Mouse (Mus musculus): ENCODE measurements around the gene Syndig1l.

Syndig1l gene

DNA sequence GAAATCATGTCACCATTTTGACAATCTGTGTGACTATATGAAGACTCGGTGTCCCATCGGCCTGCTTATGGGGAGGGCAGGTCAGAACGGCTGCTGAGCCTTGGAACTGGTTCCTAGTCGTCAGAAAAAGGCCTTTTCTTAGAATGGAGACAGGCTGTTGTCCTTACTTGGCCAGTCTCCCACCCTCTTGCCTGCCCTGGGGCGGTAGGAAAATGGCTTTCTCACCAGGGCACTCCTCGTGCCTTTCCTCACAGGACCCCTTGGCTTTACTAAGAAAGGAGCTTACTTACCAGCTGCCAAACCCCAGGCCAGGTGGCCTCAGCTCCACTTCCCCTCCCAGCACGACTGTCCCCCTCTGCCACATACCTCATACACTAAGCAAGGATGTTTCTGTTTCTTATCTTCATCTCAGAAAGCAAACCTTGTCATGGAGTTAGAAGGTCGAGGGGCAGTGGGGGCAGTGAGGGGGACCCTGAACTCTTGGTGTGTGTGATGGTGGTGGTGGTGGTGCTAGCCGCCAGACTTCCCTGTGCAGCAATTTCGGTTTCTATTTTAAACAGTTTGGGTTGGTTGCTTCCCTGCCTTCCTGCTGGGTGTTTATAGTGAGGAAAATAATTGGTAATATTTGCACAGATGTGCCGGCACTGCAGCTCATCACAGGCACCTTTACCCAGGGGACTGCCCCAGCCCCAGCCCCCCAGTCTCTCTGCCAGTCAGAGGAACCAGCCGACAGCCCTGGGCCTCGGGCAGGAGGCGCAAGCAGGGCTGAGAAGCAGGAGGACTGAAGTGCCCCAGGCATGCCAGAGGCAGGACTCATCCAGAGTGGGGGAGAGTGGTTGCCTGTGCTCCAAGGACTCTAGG is 23.7 kb downstream of the Syndig1l start:
- in situ Hi-C loops (cut with MboI, MseI) = no loop called here

GRCm38 (mm10) chr12:84671646-84672045 is 27.0 kb downstream of the Syndig1l start:
- in situ Hi-C loops (cut with MboI, MseI) = no loop called here

DNA sequence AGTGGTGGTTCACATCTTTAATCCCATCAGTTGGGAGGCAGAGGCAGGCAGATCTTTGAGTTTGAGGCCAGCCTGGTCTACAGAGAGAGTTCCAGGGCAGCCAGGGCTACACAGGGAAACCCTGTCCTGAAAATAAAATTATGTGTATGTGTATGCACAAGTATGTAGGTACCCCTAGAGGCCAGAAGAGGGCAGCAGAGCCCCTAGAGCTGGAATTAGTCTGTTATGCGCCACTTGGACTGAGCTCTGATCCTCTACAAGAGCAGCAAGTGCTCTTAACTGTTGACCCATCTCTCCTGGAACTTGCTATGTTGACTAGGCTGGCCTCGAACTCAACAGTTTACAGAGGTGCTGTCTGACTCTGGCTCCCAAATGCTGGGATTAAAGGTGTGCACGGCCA is 28.1 kb downstream of the Syndig1l start:
- in situ Hi-C loops (cut with MboI, MseI) = no loop called here

DNA sequence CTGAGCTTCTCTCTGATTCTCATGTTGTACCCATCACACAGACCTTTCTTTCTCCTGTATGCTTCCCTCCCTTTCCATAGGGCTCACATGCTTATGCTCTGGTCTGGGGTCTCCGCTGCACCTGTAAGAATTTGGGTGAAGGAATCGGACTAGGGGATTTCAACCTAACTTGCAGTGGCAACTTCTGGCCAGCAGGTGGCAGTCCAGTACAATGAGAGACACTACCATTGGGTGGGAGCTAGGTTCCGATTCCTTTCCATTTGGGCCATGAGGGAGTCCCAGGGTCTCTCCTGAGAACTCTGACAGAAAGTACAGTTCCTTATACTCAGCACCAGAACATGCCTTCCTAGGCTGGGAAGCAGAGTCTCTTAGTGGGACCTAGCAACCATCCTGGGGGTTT is 44.7 kb downstream of the Syndig1l start:
- in situ Hi-C loops (cut with MboI, MseI) = no loop called here

DNA sequence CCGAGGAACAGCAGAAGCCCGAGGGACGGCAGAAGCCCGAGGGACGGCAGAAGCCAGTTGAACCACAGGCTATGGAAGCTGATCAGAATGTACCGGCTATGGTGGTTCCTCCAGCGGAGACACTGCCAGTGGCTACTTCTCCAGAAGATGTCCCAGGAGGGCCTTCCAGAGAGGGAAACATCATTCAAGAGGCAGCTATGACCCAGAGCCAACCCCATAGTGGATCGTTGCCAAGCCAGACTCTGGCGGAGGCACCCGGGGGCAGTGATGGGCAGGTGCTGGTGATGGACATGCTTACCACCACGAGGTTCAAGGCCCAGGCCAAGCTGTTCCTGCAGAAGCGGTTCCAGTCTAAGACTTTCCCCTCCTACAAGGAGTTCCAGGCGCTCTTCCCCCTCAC is 48.4 kb downstream of the Syndig1l start:
- in situ Hi-C loops (cut with MboI, MseI) = no loop called here

DNA sequence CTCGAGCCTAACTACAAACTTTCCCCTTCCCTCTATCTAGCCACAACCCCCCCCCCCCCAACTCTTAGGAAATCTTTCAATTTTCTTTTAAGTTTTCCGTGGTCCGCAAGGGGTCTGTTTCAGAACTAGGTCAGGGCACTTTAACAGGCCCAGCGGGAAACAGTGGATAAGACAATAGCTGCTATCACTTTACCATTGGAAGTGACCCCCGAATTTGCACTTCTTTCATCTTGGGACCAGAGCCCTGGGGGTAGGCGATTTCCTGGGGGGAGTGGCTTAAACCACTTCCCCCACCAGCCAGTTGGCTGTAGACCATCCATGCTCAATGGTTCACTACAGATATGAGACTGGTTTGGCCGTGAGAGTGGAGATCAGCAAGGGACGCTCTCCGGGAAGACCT is 58.0 kb downstream of the Syndig1l start, which contains the start of gene Vrtn:
Vrtn (plus strand) TSS at position 366 of the 400 bp plus-strand sequence.
- in situ Hi-C loops (cut with MboI, MseI) = no loop called here

- in situ Hi-C loops (cut with MboI, MseI) = no loop called here
Measured at GRCm38 (mm10) chr12:84640253-84640652, 58.4 kb downstream of the Syndig1l start.

- in situ Hi-C loops (cut with MboI, MseI) = no loop called here
Measured at GRCm38 (mm10) chr12:84631867-84632266, 66.8 kb downstream of the Syndig1l start.

Measured in T-helper 2 cell (primary cell).